Mouse (Mus musculus) left cerebral cortex, adult 9 months (tissue): Measurements from ENCODE around the gene Slc47a2.
A peak's percentile ranks its signal among the peaks of the same experiment; 100 is the strongest.

ENCODE experiments used
- DNase-seq, 2 experiments: peaks; one replicate each; pipeline ENCODE4 v3.0.0; 2022; ENCODE audit warnings: low spot score in 2 of 2

Gene Slc47a2

GRCm38 (mm10) chr11:61283414-61284049 is 59.1 kb downstream of the Slc47a2 start:
- DNase-seq: no peak

GRCm38 (mm10) chr11:61278445-61279077 is 64.1 kb downstream of the Slc47a2 start:
- DNase-seq: no peak

- no peak for DNase-seq
Observed at GRCm38 (mm10) chr11:61277937-61278336, 64.7 kb downstream of the Slc47a2 start.

GRCm38 (mm10) chr11:61276482-61276881 is 66.2 kb downstream of the Slc47a2 start:
- DNase-seq: no peak

- DNase-seq: no peak
Observed at GRCm38 (mm10) chr11:61275106-61275505, 67.6 kb downstream of the Slc47a2 start.

- DNase-seq: no peak
Observed at GRCm38 (mm10) chr11:61274421-61274820, 68.2 kb downstream of the Slc47a2 start.

GRCm38 (mm10) chr11:61273928-61274327 is 68.7 kb downstream of the Slc47a2 start:
- DNase-seq: no peak

GRCm38 (mm10) chr11:61271612-61272011 is 71.0 kb downstream of the Slc47a2 start:
- DNase-seq: no peak

GRCm38 (mm10) chr11:61270406-61270805 is 72.3 kb downstream of the Slc47a2 start:
- DNase-seq: no peak

GRCm38 (mm10) chr11:61268626-61269349 is 73.9 kb downstream of the Slc47a2 start:
- DNase-seq: no peak

- DNase-seq: peak; percentile 83 to 93
Observed at GRCm38 (mm10) chr11:61266551-61267533, 75.8 kb downstream of the Slc47a2 start, which contains the start of gene Aldh3a2. Gene Aldh3a2 (minus strand): TSS chr11:61267464.

- no peak for DNase-seq
Observed at GRCm38 (mm10) chr11:61263841-61264240, 78.8 kb downstream of the Slc47a2 start.

GRCm38 (mm10) chr11:61262516-61262915 is 80.1 kb downstream of the Slc47a2 start:
- no peak for DNase-seq

GRCm38 (mm10) chr11:61259106-61259505 is 83.6 kb downstream of the Slc47a2 start:
- DNase-seq: no peak

GRCm38 (mm10) chr11:61252807-61253206 is 89.9 kb downstream of the Slc47a2 start:
- DNase-seq: no peak

GRCm38 (mm10) chr11:61251741-61252140 is 90.9 kb downstream of the Slc47a2 start:
- DNase-seq: no peak
